Mouse (Mus musculus): ENCODE results near the gene Gfer. TPM values are rescaled to one million over a fixed set of nuclear protein-coding genes. Genes with fewer than 3 reads are reported as not detected.

Gene Gfer
- polyA plus RNA-seq, 1 experiment from 2014 or later, result 43.3 TPM

GRCm38 (mm10) chr17:24654969-24655368, 41.0 kb downstream of the Gfer start:
- Histone ChIP-seq H3K9ac (ENCODE audit: low read depth, low read length) (no peak overlapping the region), H3K4me3 (replicated peaks; ENCODE audit: low read depth, low read length) (no peak overlapping the region), H3K4me2 (ENCODE audit: low read length) (no peak overlapping the region), H3K27ac (no peak overlapping the region), H3K36me3 (ENCODE audit: insufficient read depth, low read length) (no peaks in the 10 kb centered on the region), H3K4me1 (replicated peaks; ENCODE audit: insufficient read depth, low read length) (peaks cover 16% of the 10 kb centered on the region), H3K27me3 (ENCODE audit: insufficient read depth, low read length) (peaks cover 5% of the 10 kb centered on the region; the same call in 1 of the 2 replicates), H3K9me3 (replicated peaks; ENCODE audit: low read length) (no peaks in the 10 kb centered on the region)
- WGBS, result 78% methylated on average over 4 of the region's 4 CpGs
- no peak for ATAC-seq (replicated peaks; ENCODE audit: low FRiP score, low read depth)
- DNase-seq (ENCODE audit: low spot score), result no peak
- no peak for TF ChIP-seq CTCF (IDR thresholded peaks at IDR 0.05; ENCODE audit: low read depth)

GRCm38 (mm10) chr17:24653967-24654710, 41.8 kb downstream of the Gfer start:
- Histone ChIP-seq H3K4me1 (replicated peaks; ENCODE audit: insufficient read depth, low read length) (peaks cover 23% of the 10 kb centered on the region), H3K4me3 (replicated peaks; ENCODE audit: low read depth, low read length) (peak overlapping the region; percentile 16; the same call in 1 of the 2 replicates), H3K36me3 (ENCODE audit: insufficient read depth, low read length) (no peaks in the 10 kb centered on the region), H3K9ac (ENCODE audit: low read depth, low read length) (no peak overlapping the region), H3K9me3 (replicated peaks; ENCODE audit: low read length) (no peaks in the 10 kb centered on the region), H3K27me3 (ENCODE audit: insufficient read depth, low read length) (peaks cover 5% of the 10 kb centered on the region; the same call in 1 of the 2 replicates), H3K27ac (no peak overlapping the region), H3K4me2 (ENCODE audit: low read length) (peak overlapping the region; percentile 54)
- ATAC-seq (replicated peaks; ENCODE audit: low FRiP score, low read depth) (peak; percentile 12; the same call in 1 of the 2 replicates), DNase-seq (ENCODE audit: low spot score) (peak; percentile 95)
- TF ChIP-seq CTCF (IDR thresholded peaks at IDR 0.05; ENCODE audit: low read depth), result peak; percentile 99
- 2% methylated on average over 19 of the region's 19 CpGs for WGBS

GRCm38 (mm10) chr17:24651835-24652234, 44.1 kb downstream of the Gfer start:
- no peaks in the 10 kb centered on the region for H3K9me3 ChIP-seq (replicated peaks; ENCODE audit: low read length)
- H3K27ac ChIP-seq, result no peak overlapping the region
- no peak for DNase-seq (ENCODE audit: low spot score)
- no peak overlapping the region for H3K9ac ChIP-seq (ENCODE audit: low read depth, low read length)
- H3K36me3 ChIP-seq (ENCODE audit: insufficient read depth, low read length), result 0 out of 2 replicates have a peak, but pooled peaks cover 6% of the 10 kb centered on the region
- H3K27me3 ChIP-seq (ENCODE audit: insufficient read depth, low read length), result peaks cover under 1% of the 10 kb centered on the region; the same call in 1 of the 2 replicates
- no peak for TF ChIP-seq CTCF (IDR thresholded peaks at IDR 0.05; ENCODE audit: low read depth)
- no peak overlapping the region for H3K4me2 ChIP-seq (ENCODE audit: low read length)
- WGBS, result 74% methylated on average over 3 of the region's 3 CpGs
- H3K4me1 ChIP-seq (replicated peaks; ENCODE audit: insufficient read depth, low read length), result peaks cover 12% of the 10 kb centered on the region
- no peak for ATAC-seq (replicated peaks; ENCODE audit: low FRiP score, low read depth)
- H3K4me3 ChIP-seq (replicated peaks; ENCODE audit: low read depth, low read length), result no peak overlapping the region

- Histone ChIP-seq H3K9me3 (replicated peaks; ENCODE audit: low read length) (no peaks in the 10 kb centered on the region), H3K27me3 (ENCODE audit: insufficient read depth, low read length) (no peaks in the 10 kb centered on the region), H3K27ac (no peak overlapping the region), H3K9ac (ENCODE audit: low read depth, low read length) (no peak overlapping the region), H3K4me1 (replicated peaks; ENCODE audit: insufficient read depth, low read length) (peaks cover 14% of the 10 kb centered on the region), H3K36me3 (ENCODE audit: insufficient read depth, low read length) (0 out of 2 replicates have a peak, but pooled peaks cover 6% of the 10 kb centered on the region), H3K4me2 (ENCODE audit: low read length) (no peak overlapping the region), H3K4me3 (replicated peaks; ENCODE audit: low read depth, low read length) (no peak overlapping the region)
- no peak for ATAC-seq (replicated peaks; ENCODE audit: low FRiP score, low read depth)
- no peak for TF ChIP-seq CTCF (IDR thresholded peaks at IDR 0.05; ENCODE audit: low read depth)
- DNase-seq (ENCODE audit: low spot score), result no peak
- WGBS, result 73% methylated on average over 4 of the region's 4 CpGs
Measured at GRCm38 (mm10) chr17:24650766-24651165, 45.2 kb downstream of the Gfer start.

- under 1% methylated on average over 26 of the region's 41 CpGs for WGBS
- Histone ChIP-seq H3K9me3 (replicated peaks; ENCODE audit: low read length) (no peaks in the 10 kb centered on the region), H3K9ac (ENCODE audit: low read depth, low read length) (peak within 1 kb of the TSS; percentile 82), H3K27ac (peak within 1 kb of the TSS; percentile 65), H3K4me2 (ENCODE audit: low read length) (peak within 1 kb of the TSS; percentile 80), H3K36me3 (ENCODE audit: insufficient read depth, low read length) (0 out of 2 replicates have a peak, but pooled peaks cover 6% of the 10 kb centered on the region), H3K4me3 (replicated peaks; ENCODE audit: low read depth, low read length) (peak within 1 kb of the TSS; percentile 65), H3K4me1 (replicated peaks; ENCODE audit: insufficient read depth, low read length) (peaks cover 20% of the 10 kb centered on the region), H3K27me3 (ENCODE audit: insufficient read depth, low read length) (no peaks in the 10 kb centered on the region)
- DNase-seq (ENCODE audit: low spot score), result peak; percentile 75
- ATAC-seq (replicated peaks; ENCODE audit: low FRiP score, low read depth), result peak; percentile 39
- TF ChIP-seq CTCF (IDR thresholded peaks at IDR 0.05; ENCODE audit: low read depth), result no peak
Measured at GRCm38 (mm10) chr17:24650070-24650616, 45.8 kb downstream of the Gfer start, which contains the start of gene Slc9a3r2. Gene Slc9a3r2, minus strand, starts transcription at chr17:24650327.

GRCm38 (mm10) chr17:24649581-24650069, 46.3 kb downstream of the Gfer start:
- Histone ChIP-seq H3K27ac (peak overlapping the region; percentile 65), H3K4me3 (replicated peaks; ENCODE audit: low read depth, low read length) (peak overlapping the region; percentile 65), H3K36me3 (ENCODE audit: insufficient read depth, low read length) (0 out of 2 replicates have a peak, but pooled peaks cover 6% of the 10 kb centered on the region), H3K9ac (ENCODE audit: low read depth, low read length) (peak overlapping the region; percentile 82), H3K9me3 (replicated peaks; ENCODE audit: low read length) (no peaks in the 10 kb centered on the region), H3K4me2 (ENCODE audit: low read length) (peak overlapping the region; percentile 80), H3K27me3 (ENCODE audit: insufficient read depth, low read length) (no peaks in the 10 kb centered on the region), H3K4me1 (replicated peaks; ENCODE audit: insufficient read depth, low read length) (peaks cover 25% of the 10 kb centered on the region)
- ATAC-seq (replicated peaks; ENCODE audit: low FRiP score, low read depth) (peak; percentile 35), DNase-seq (ENCODE audit: low spot score) (peak; percentile 58)
- TF ChIP-seq CTCF (IDR thresholded peaks at IDR 0.05; ENCODE audit: low read depth), result no peak
- WGBS, result 1% methylated on average over 35 of the region's 35 CpGs

Measured in kidney, postnatal 0 days (tissue).